Mouse (Mus musculus): ENCODE measurements around the gene Fbln2.

GRCm38 (mm10) chr6:91231523-91231922 lies 19.3 kb downstream of the Fbln2 start:
- TF ChIP-seq GATA1 (IDR thresholded peaks at IDR 0.05; ENCODE audit: low read length): no peak
- TF ChIP-seq TAL1 (IDR thresholded peaks at IDR 0.05; ENCODE audit: low read length): no peak

Data from erythroblast, embryonic 14.5 days (primary cell).